Mouse (Mus musculus) heart, embryonic 16.5 days (tissue): ENCODE results near the gene Zfp599. TPM values are rescaled to one million over a fixed set of nuclear protein-coding genes. Genes with fewer than 3 reads are reported as not detected.
"Not testable (repeated sequence)": the region's sequence is repeated elsewhere in the genome, so short reads cannot be mapped to it uniquely, and the experiment has no call there.

Source experiments
- ATAC-seq: fragments of 200-750 bp; cut with Nextera tagmentation; replicated peaks from 2 replicates; pipeline ENCODE4 v1.8.0; 2017; ENCODE audit warnings: moderate number of reproducible peaks; ENCODE audit not compliant: insufficient read depth, low FRiP score; ENCODE audit errors: extremely low read depth
- H3K27ac ChIP-seq: fragments of 300-500 bp; sonication (generic); 2 replicates; pipeline ENCODE4 v1.5.1; 2014; ENCODE audit warnings: mild to moderate bottlenecking, low read length, control low read depth, moderate library complexity
- H3K27me3 ChIP-seq: fragments of 300-500 bp; sonication (generic); 2 replicates; pipeline ENCODE4 v1.6.1; 2014; ENCODE audit warnings: low read length, mixed read lengths; ENCODE audit not compliant: control insufficient read depth, insufficient read depth
- H3K36me3 ChIP-seq: fragments of 300-500 bp; sonication (generic); 2 replicates; pipeline ENCODE4 v1.6.1; 2014; ENCODE audit not compliant: control insufficient read depth, insufficient read depth
- H3K4me1 ChIP-seq: fragments of 300-500 bp; sonication (generic); 2 replicates; pipeline ENCODE4 v1.6.1; 2014; ENCODE audit warnings: low read length, mixed read lengths; ENCODE audit not compliant: control insufficient read depth, insufficient read depth
- H3K4me2 ChIP-seq: fragments of 300-500 bp; sonication (generic); 2 replicates; pipeline ENCODE4 v1.6.1; 2014; ENCODE audit warnings: low read depth, mild to moderate bottlenecking, control low read depth, low read length
- H3K4me3 ChIP-seq: fragments of 300-500 bp; sonication (generic); 2 replicates; pipeline ENCODE4 v1.5.1; 2014; ENCODE audit warnings: mild to moderate bottlenecking, control low read depth, low read length
- H3K9ac ChIP-seq: fragments of 300-500 bp; sonication (generic); 2 replicates; pipeline ENCODE4 v1.6.1; 2014; ENCODE audit warnings: low read length, control low read depth
- H3K9me3 ChIP-seq: fragments of 300-500 bp; sonication (generic); replicated peaks from 2 replicates; pipeline ENCODE4 v1.6.1; 2016; ENCODE audit warnings: low read length; ENCODE audit not compliant: control insufficient read depth
- WGBS: fragments of 180-500 bp; shearing (Covaris S2); extraction: QIAGEN DNeasy Blood & Tissue Kit; methylation state at CpG from one replicate; pipeline ENCODE4 v1.1.7; 2014; 5-methylcytosine and 5-hydroxymethylcytosine counted together
- polyA plus RNA-seq: library from polyadenylated mRNA; unstranded; fragments of >200 nt; fragmentation: Nextera tagmentation; extraction: Ambion mirVana; gene quantifications from 2 replicates; pipeline ENCODE4 v1.2.1, GENCODE M21; 2015

Zfp599 gene
- 4.3 and 4.4 TPM in 2 replicates for polyA plus RNA-seq

- Histone ChIP-seq H3K9me3 (peaks cover 10% of the 10 kb centered on the region), H3K27me3 (no peaks in the 10 kb centered on the region), H3K36me3 (peaks cover 20% of the 10 kb centered on the region), H3K27ac (peak within 1 kb of the TSS; percentile 49), H3K4me3 (peak within 1 kb of the TSS; percentile 64), H3K9ac (peak within 1 kb of the TSS; percentile 84), H3K4me1 (peaks cover 2% of the 10 kb centered on the region; the same call in 1 of the 2 replicates), H3K4me2 (peak within 1 kb of the TSS; percentile 65)
- ATAC-seq = peak; percentile 97
- WGBS = under 1% methylated on average over 35 of the region's 35 CpGs
Measured at GRCm38 (mm10) chr9:22259184-22260091, at the start of gene Zfp599. Zfp599 (minus strand) TSS chr9:22259895.

- 5% methylated on average over 8 of the region's 9 CpGs for WGBS
- not testable (repeated sequence) for ATAC-seq, H3K27me3 ChIP-seq, H3K4me1 ChIP-seq
- Histone ChIP-seq H3K9me3 (peaks cover 17% of the 10 kb centered on the region), H3K4me2 (peak overlapping the region; percentile 92), H3K27ac (peak overlapping the region; percentile 57; the same call in 1 of the 2 replicates), H3K4me3 (peak overlapping the region; percentile 69), H3K9ac (peak overlapping the region; percentile 85), H3K36me3 (peaks cover 17% of the 10 kb centered on the region)
Measured at GRCm38 (mm10) chr9:22307920-22308262, 48.2 kb upstream of the Zfp599 start.

- WGBS = under 1% methylated on average over 56 of the region's 56 CpGs
- Histone ChIP-seq H3K9ac (peak within 1 kb of the TSS; percentile 85), H3K27ac (peak within 1 kb of the TSS; percentile 57), H3K9me3 (peaks cover 16% of the 10 kb centered on the region), H3K4me2 (peak within 1 kb of the TSS; percentile 92), H3K36me3 (peaks cover 20% of the 10 kb centered on the region), H3K4me1 (peaks cover 8% of the 10 kb centered on the region), H3K4me3 (peak within 1 kb of the TSS; percentile 69), H3K27me3 (no peaks in the 10 kb centered on the region)
- peak; percentile 99 for ATAC-seq
Measured at GRCm38 (mm10) chr9:22307156-22307919, 47.6 kb upstream of the Zfp599 start, which contains the start of gene Zfp810. Zfp810 (minus strand) TSS chr9:22307648.

- Histone ChIP-seq H3K36me3 (peaks cover 20% of the 10 kb centered on the region), H3K4me3 (peak overlapping the region; percentile 69), H3K9ac (peak overlapping the region; percentile 85), H3K27ac (peak overlapping the region; percentile 47), H3K4me1 (peaks cover 8% of the 10 kb centered on the region), H3K4me2 (peak overlapping the region; percentile 92), H3K9me3 (peaks cover 9% of the 10 kb centered on the region), H3K27me3 (no peaks in the 10 kb centered on the region)
- ATAC-seq = no peak
- 18% methylated on average over 6 of the region's 6 CpGs for WGBS
Measured at GRCm38 (mm10) chr9:22306726-22307125, 47.0 kb upstream of the Zfp599 start.

GRCm38 (mm10) chr9:22302199-22302598 lies 42.5 kb upstream of the Zfp599 start:
- Histone ChIP-seq H3K9me3 (no peaks in the 10 kb centered on the region), H3K36me3 (peaks cover 42% of the 10 kb centered on the region), H3K9ac (no peak overlapping the region), H3K4me2 (no peak overlapping the region), H3K4me1 (peaks cover 8% of the 10 kb centered on the region), H3K27ac (no peak overlapping the region), H3K4me3 (no peak overlapping the region), H3K27me3 (no peaks in the 10 kb centered on the region)
- no peak for ATAC-seq
- WGBS = 95% methylated on average over 1 of the region's 1 CpGs

GRCm38 (mm10) chr9:22278733-22279132 lies 19.0 kb upstream of the Zfp599 start:
- Histone ChIP-seq H3K4me3 (no peak overlapping the region), H3K9me3 (peaks cover 68% of the 10 kb centered on the region), H3K27me3 (no peaks in the 10 kb centered on the region), H3K4me1 (no peaks in the 10 kb centered on the region), H3K27ac (no peak overlapping the region), H3K9ac (no peak overlapping the region), H3K36me3 (peaks cover 77% of the 10 kb centered on the region), H3K4me2 (no peak overlapping the region)
- no peak for ATAC-seq
- 96% methylated on average over 4 of the region's 4 CpGs for WGBS

GRCm38 (mm10) chr9:22268886-22269285 lies 9.2 kb upstream of the Zfp599 start:
- H3K4me2 ChIP-seq = no peak overlapping the region
- H3K4me1 ChIP-seq = no peaks in the 10 kb centered on the region
- H3K27ac ChIP-seq = no peak overlapping the region
- H3K9me3 ChIP-seq = peaks cover 13% of the 10 kb centered on the region
- H3K27me3 ChIP-seq = no peaks in the 10 kb centered on the region
- H3K36me3 ChIP-seq = peaks cover 7% of the 10 kb centered on the region; the same call in 1 of the 2 replicates
- no peak overlapping the region for H3K4me3 ChIP-seq
- H3K9ac ChIP-seq = no peak overlapping the region
- 94% methylated on average over 1 of the region's 1 CpGs for WGBS
- ATAC-seq = no peak

- Histone ChIP-seq H3K4me3 (no peak overlapping the region), H3K4me2 (no peak overlapping the region), H3K4me1 (peaks cover 2% of the 10 kb centered on the region; the same call in 1 of the 2 replicates), H3K27me3 (no peaks in the 10 kb centered on the region), H3K36me3 (peaks cover 3% of the 10 kb centered on the region; the same call in 1 of the 2 replicates), H3K27ac (no peak overlapping the region), H3K9ac (no peak overlapping the region), H3K9me3 (peaks cover 3% of the 10 kb centered on the region; the same call in 1 of the 2 replicates)
- 78% methylated on average over 10 of the region's 10 CpGs for WGBS
- no peak for ATAC-seq
Measured at GRCm38 (mm10) chr9:22262611-22263010, 2.9 kb upstream of the Zfp599 start.
